Mouse (Mus musculus): ENCODE data around the gene Heg1. TPM values are rescaled to one million over a fixed set of nuclear protein-coding genes. Genes with fewer than 3 reads are reported as not detected.

Gene Heg1
- total RNA-seq, 2 experiments from 2014 or later = 30.6 to 38.6 TPM

DNA sequence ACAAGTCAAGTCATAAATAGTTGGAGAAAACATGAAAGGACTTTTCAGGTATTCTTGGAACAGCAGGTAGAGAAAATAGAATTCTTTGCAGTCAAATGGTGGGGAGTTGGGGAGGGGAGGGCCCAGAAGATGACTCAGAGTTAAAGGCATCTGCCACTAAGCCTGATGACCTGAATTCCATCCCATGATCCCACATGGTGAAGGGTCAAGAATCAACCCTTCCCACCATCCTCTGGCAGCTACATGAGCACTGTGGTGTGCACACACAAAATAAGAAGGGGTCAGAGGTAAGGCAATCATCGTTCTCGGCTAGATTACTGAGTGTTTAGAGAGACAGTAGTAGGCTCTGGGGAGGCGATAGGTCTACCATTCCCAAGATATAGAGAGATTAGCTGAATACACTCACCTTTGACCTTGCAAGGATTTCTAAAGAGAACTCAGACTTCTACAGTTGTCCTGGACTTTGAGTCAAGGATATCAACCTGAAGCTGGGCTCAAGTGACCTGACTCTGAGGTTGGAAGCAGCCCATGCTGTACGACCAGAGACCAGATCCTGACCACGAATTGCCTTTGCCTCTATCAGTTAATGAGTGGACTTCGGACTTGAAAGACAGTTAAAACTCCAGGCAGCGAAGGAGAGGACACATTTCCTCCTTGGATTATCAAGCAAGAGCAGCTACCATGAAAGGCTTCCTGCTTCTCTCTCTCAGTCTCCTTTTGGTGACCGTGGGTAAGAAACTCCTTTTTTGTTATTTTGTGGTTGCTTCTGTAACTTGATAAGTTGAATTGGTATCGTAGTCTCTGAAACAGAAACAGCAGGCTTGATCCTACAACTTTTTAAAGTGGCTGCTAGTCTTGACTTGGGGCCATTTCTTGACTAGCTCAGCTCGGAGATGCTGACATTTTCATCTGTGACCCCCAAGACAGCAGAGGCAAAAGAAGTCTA, 109.9 kb downstream of the Heg1 start, which contains the start of gene Muc13:
Gene Muc13, plus strand, starts transcription at position 192 of the 946 bp plus-strand sequence.
- DNase-seq = no peak
- intact Hi-C loops (cut with DNase I) = no loop called here

DNA sequence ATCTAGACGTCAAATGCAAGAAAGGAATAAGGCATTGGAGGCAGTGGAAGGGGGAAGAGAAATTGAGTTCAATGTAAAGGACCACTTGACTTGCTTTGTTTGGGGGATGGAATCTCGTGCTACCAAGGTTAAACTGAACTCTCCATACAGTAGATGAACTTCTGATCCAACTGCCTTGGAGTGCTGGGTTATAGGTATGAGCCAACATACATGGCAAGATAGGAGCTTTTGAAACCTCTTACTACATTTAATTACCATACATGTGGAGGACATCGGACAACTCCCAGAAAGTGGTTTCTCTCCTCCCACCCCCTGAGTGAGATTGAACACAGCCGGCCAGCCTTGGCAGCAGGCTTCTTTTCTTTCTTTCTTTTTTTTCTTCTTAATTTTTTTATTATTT, 110.9 kb downstream of the Heg1 start:
- no peak for DNase-seq
- intact Hi-C loops (cut with DNase I) = loop anchor here (5.0 kb wide), 2 partner anchors 48 to 488 kb away; no protein-coding TSS in a partner anchor

DNA sequence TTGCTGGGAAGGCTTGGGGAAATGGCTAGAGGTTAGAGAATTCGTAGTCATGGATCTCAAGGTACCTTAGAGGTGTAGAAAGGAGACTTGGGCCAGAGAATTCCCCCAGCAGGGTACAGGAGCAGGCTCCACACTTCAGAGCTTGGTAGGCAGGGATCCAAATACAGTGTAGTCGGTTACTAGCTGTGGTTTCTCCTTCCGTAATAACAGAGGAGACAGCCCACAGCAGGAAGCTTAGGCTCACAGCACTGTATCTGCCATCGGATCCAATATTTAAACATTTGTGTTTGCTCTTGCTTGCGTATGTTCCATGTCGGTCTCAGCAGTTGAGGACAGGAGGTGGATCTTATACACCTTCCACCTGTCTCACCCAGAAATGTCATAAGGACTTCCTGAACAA, 111.7 kb downstream of the Heg1 start:
- intact Hi-C loops (cut with DNase I) = loop anchor here (5.0 kb wide), 2 partner anchors 49 to 489 kb away; no protein-coding TSS in a partner anchor
- no peak for DNase-seq

DNA sequence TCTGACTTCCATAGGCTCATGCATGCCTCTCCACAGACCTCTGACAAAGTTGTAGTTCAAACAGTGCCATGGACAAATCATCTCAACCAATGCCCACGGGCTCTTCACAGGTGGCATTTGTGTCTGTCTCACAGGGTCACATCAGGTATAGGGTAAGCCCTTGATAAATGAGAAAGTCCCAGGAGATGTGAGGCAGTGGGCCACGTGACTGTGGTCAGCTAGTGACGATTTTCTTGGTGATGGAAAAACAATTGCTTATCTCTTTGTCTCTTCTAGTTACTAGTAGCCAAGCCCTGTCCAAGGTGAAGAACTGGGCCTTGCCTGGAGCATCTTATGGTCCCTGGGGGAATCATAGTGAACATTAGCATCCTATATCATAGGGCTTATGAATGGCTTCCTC, 112.6 kb downstream of the Heg1 start:
- intact Hi-C loops (cut with DNase I) = loop anchor here (5.0 kb wide), 2 partner anchors 49 to 489 kb away; no protein-coding TSS in a partner anchor

DNA sequence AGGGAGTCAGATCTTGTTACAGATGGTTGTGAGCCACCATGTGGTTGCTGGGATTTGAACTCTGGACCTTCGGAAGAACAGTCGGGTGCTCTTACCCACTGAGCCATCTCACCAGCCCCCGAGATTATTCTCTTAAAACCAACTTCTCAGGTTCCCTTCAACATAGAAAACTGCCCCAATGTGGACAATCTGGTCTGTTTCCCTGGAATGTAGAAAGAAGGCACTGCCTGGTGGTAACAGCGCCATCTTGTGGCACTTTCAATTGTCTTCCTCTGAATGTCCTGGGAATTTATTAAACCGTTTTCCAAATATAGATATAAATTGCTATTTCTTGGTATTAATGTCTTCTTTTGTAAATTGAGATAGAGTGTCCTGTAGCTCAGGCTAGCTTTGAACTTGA, 113.7 kb downstream of the Heg1 start:
- DNase-seq = peak in 1 of 2 experiments; percentile 37
- intact Hi-C loops (cut with DNase I) = loop anchor here (5.0 kb wide), 2 partner anchors 51 to 491 kb away; no protein-coding TSS in a partner anchor

More for the DNA sequence above, 112.6 kb downstream of the Heg1 start:
- no peak for DNase-seq

DNA sequence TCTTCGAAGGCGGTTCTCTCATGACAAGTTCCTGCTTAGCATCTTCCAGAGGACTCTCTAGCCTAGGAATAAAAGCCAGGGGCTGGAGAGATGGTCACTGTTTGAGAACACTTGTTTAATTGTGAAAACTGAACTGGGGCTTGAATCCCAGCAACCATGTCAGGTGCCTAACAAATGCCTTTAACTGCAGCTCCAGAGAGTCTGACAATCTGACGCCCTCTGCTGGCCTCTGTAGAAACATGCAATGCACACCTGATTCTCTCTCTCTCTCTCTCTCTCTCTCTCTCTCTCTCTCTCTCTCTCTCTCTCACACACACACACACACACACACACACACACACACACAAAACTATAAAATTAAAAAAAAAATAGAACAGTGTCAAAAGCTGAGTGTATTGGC, 125.8 kb downstream of the Heg1 start:
- DNase-seq = no peak
- intact Hi-C loops (cut with DNase I) = no loop called here

DNA sequence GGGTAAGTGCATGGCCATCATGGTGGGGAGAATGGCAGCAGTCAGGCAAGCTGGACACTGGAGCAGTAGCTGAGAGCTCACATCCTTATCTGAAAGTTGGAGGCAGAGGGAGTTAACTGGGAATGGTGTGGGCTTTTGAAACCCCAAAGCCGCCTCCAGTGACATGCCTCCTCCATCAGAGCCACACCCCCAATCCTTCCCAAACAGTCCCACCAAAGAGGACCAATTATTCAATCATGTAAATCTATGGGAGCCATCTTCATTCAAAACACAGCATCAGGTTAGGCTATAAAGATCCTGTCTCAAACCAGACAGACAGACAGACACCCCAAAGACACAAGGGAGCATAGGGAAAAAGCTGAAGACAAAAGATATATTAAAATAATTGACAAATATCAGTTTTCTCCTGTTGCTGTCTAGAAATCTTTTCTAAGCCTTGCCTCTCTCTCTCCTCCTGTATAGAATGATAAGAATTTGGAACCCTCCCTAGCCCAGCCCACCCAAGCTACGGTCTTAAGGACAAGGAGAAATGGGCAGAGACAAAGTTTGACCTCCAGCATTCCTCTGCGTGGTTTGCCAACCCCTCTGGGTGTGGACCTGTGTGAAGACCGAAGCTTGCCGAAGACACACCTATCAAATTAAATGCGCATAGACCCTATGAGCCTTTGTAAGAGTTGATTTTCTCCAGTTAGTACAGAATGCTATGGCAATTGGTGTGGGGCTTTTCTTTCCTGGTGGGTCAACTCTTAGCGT, 134.4 kb downstream of the Heg1 start:
- intact Hi-C loops (cut with DNase I) = loop anchor here (5.0 kb wide), 1 partner anchor 169 kb away; no protein-coding TSS in a partner anchor

DNA sequence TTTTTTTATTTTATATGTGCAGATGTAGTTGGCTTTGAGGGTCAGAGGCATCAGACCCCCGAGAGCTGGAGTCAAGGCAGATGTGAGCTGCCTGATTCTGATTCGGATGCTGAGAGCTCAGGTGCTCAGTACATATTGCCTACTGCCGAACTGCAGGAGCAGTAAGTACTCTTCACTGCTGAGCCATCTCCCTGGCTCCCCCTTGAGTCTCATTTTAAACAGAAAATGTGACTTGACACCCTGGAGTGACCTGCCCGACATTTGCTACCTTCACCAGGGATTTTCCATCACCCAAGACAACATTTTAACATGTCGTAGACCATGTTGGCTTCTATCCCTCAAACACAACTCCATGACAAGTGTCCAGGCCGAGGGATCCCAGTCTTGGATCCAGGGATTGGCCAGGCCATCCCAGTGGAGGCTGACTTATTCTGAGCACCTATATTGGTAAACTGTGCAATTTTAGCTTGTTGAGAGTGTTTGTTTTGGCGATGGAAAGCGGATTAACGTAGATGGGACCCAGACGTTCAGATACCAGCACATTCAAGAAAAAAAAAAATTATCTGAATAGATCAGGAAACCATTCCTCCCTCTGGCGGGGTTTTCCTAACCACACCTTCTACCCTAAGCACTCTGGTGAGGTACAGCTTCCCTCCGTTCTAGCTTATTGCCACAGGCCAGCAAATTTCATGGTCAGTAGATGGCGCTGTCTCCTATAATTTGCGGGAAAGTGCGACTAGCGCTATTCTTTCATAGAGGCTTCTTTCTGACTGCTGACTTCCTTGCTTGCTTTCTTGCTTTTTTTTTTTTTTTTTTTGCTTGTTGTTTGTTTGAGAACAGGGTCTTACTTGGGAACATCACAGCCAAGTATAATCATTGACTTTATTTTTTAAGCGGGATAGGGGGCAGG, 136.4 kb downstream of the Heg1 start:
- intact Hi-C loops (cut with DNase I) = loop anchor here (1.0 to 5.0 kb wide), 2 partner anchors 130 to 292 kb away; no protein-coding TSS in a partner anchor

More for the DNA sequence above, 134.4 kb downstream of the Heg1 start:
- no peak for DNase-seq

More for the DNA sequence above, 136.4 kb downstream of the Heg1 start:
- peak; percentile 69 to 81 for DNase-seq

Other genes starting within 250 kb of the Heg1 start
- under 1 TPM in 1 of 2 experiments, not detected in 1; 0.26 TPM for gene Slc12a8, start 167.0 kb upstream of the Heg1 start, total RNA-seq (2021)
- gene Muc13, start 109.7 kb downstream of the Heg1 start, total RNA-seq (2021) = not detected
- gene Itgb5, start 145.3 kb downstream of the Heg1 start, total RNA-seq (2021) = 10 to 100 TPM; 47.5 to 51.9 TPM